Mouse (Mus musculus) B cell, adult 62 days (primary cell): Measurements from ENCODE around the gene Cd44. TPM values are rescaled to one million over a fixed set of nuclear protein-coding genes. Genes with fewer than 3 reads are reported as not detected.

Experiments
- total RNA-seq: library from RNA; stranded (reverse); gene quantifications from 4 replicates; pipeline ENCODE4 v1.2.4, GENCODE M21; 2023

Gene Cd44
- 88.3 to 96.2 TPM (median 91.7 TPM) in 4 replicates for total RNA-seq

DNA sequence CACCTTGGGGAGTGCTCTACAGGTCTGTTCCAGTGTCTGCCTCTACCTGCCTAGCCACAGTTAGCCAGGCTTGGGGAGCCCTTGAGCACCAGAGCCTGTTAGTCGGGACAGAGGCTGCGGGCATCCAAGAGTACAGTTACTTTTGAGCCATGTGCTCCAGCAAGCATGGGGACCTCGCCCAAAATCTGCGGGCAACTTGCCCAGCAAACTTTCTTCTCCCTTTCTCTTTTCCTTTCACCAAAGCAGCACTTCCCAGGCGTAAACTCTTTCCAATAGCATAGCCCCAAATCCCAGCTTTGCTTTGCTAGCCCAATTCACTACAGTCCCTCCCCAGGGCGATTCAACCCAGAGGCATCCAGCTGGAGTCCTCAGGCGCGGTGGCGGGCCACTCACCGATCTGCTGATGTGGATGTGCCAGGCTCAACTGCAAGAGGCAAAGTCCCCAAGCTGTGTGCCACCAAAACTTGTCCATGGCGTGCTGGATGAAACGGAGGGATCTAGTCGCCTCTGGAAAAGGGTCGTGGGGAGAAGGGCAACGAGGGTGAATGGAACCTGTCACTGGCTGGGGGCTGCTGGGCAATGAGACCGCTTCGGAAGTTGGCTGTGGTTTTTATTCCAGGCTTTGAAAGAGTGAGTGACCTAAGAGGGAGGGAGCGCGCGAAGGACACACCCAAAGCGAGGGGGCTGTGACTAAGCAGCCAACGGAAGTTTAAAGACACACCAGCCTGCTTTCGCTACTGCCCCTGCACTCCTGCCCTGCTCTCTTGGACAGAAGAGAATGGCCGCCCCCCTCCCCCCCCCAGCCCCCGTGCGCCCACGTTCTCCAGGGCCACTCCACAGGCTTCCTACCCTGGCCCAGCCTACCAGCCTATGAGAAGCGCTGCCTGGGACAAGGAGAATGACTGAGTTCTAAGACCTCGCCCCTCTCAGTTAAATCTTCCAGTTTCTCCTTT lies at the start of gene Cd44:
TSS of gene Cd44 (minus strand) at position 791 of the 953 bp plus-strand sequence.

Other genes with a start within 250 kb of the Cd44 start
- gene Slc1a2, start 243.0 kb downstream of the Cd44 start, total RNA-seq = 0.34 to 0.36 TPM in 2 of 4 replicates, not detected in the others
- gene Pdhx, start 171.8 kb upstream of the Cd44 start, total RNA-seq = 9.2 to 14.1 TPM (median 11.5 TPM) in 4 replicates
- gene Apip, start 172.0 kb upstream of the Cd44 start, total RNA-seq = 23.9 to 35.0 TPM (median 28.0 TPM) in 4 replicates